Mouse (Mus musculus) adrenal gland, adult 8-10 months (tissue): Measurements from ENCODE around the gene Elmo3. TPM values are rescaled to one million over a fixed set of nuclear protein-coding genes. Genes with fewer than 3 reads are reported as not detected.

ENCODE experiments used
- DNase-seq: peaks from one replicate; pipeline ENCODE4 v3.0.0; 2022
- microRNA-seq, 2 experiments: library from miRNA; unstranded; fragments of <30 nt; microRNA quantifications; one replicate each; pipeline ENCODE4 v1.2.0; 2022
- total RNA-seq, 4 experiments: library from RNA; stranded (reverse); gene quantifications; 2 replicates each; pipeline ENCODE4 v1.2.4; 2022

Elmo3 gene
- total RNA-seq, 4 experiments from 2014 or later: 7.0 to 14.0 (median 9.3) TPM

DNA sequence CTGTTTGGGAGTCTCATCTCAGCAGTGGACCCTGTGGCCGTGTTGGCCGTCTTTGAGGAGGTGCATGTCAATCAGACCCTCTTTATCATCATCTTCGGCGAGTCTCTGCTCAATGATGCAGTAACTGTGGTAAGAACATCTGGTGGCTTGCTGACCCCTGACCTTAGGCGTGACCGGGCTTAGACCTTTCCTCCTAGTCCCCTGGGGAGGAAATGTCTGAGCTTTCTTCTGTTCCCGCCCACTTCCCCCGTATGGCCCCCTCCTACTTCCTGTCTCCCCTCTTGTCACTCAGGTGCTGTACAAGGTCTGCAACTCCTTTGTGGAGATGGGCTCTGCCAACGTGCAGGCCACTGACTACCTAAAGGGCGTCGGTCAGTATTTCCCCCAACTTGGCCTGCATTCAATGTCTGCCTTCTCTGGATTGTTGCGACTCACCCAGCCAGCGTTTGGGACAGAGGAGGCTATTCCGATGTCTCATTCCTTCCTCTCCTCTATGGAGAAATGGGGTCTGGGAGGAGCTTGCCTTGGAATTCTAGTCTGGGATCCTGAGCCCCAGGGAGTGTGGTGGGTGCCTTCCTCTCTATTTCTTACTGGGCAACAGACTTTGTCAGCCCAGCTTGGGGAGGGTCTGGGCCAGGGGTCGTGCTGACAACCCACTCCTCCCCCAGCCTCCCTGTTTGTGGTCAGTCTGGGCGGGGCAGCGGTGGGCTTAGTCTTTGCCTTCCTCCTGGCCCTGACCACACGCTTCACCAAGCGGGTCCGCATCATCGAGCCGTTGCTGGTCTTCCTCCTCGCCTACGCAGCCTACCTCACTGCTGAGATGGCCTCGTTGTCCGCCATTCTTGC lies 50.0 kb downstream of the Elmo3 start:
- no peak for DNase-seq

DNA sequence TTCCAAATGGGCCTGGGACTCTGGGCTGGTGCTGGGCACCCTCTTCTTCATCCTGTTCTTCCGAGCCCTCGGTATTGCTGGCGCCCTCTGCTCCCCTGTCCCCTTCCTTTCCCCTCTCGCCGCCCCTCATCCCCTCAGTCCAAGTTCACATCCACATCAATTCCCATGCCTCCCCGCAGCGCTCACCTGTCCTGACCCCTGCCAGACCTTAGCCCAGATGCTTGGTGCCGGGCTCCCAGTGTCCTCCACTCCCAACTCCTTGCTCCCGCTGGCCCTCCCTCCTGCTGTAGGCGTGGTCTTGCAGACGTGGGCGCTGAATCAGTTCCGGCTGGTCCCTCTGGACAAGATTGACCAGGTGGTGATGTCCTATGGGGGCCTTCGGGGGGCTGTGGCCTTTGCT lies 51.3 kb downstream of the Elmo3 start:
- DNase-seq: no peak

DNA sequence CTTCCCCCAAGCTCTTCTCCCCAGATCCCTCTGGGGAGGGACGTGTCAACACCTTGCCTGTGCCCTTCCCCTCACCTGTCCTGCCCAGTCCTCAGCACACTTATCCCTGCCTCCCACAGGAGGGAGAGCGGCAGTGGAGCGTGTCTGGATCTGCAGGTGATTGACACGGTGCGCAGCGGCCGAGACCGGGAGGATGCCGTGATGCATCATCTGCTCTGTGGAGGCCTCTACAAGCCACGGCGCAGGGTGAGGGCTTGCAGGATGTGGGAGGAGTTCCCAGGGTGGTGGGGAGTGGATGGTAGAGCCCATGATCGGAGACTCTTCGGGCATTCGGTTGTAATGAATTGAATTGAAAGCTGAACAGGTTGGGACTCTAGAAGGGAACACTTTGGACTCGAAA lies 53.8 kb downstream of the Elmo3 start:
- no peak for DNase-seq

DNA sequence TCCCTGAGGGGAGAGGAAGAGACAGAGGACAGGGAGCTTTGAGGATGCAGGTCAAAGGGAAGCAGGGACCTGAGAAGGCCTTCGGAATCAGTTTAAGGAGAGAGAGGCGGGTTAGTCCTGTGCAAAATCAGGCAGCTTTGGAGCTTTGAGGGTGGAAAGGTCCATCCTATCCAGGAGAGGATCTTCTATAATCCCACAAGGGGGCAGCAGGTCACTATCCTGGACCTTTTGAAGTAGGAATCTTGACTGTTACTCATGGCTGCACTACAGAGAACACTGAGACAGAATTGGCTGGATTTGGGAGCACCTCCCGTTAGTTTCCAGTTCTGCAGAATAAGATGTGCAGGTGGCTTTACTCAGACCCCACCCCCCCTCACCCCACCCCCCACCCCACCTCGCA lies 54.2 kb downstream of the Elmo3 start:
- no peak for DNase-seq

Small RNA genes within 50 kb of the gene (microRNA-seq; reads per million reads assigned to microRNA genes)
- 0 reads per million in 2 experiments for gene Gm27320
- 2,452 to 2,822 reads per million in 2 experiments for gene Mir328

Other genes with a start within 250 kb of the Elmo3 start
- under 1 TPM in 1 of 4 experiments, not detected in 3; 0.73 TPM for gene Ces3b, start 221.8 kb upstream of the Elmo3 start, total RNA-seq
- gene Ces4a, start 173.8 kb upstream of the Elmo3 start, total RNA-seq: under 1 TPM in 2 of 4 experiments, not detected in 2; 0.16 to 0.24 TPM
- gene Cbfb, start 134.9 kb upstream of the Elmo3 start, total RNA-seq: 100 to 1,000 TPM in 2 of 4 experiments, 10 to 100 TPM in 2; 71.5 to 127 (median 93.2) TPM
- gene D230025D16Rik, start 80.5 kb upstream of the Elmo3 start, total RNA-seq: 10 to 100 TPM; 25.0 to 31.8 (median 28.4) TPM
- 1 to 10 TPM; 3.5 to 5.9 (median 4.6) TPM for gene B3gnt9, start 50.4 kb upstream of the Elmo3 start, total RNA-seq
- gene Tradd, start 41.0 kb upstream of the Elmo3 start, total RNA-seq: 10 to 100 TPM; 15.5 to 20.0 (median 19.2) TPM
- gene Fbxl8, start 41.0 kb upstream of the Elmo3 start, total RNA-seq: 1 to 10 TPM; 3.9 to 5.4 (median 4.5) TPM
- 1 to 10 TPM; 2.1 to 4.8 (median 3.3) TPM for gene Hsf4, start 35.8 kb upstream of the Elmo3 start, total RNA-seq
- gene Nol3, start 29.5 kb upstream of the Elmo3 start, total RNA-seq: 10 to 100 TPM in 1 of 4 experiments, 1 to 10 TPM in 3; 5.5 to 11.7 (median 6.5) TPM
- 1 to 10 TPM; 2.6 to 5.0 (median 4.6) TPM for gene 4931428F04Rik, start 15.7 kb upstream of the Elmo3 start, total RNA-seq
- gene Exoc3l, start 9.5 kb upstream of the Elmo3 start, total RNA-seq: 10 to 100 TPM; 20.0 to 57.6 (median 36.8) TPM
- 10 to 100 TPM; 39.5 to 53.6 (median 42.0) TPM for gene E2f4, start 7.9 kb upstream of the Elmo3 start, total RNA-seq
- 10 to 100 TPM in 2 of 4 experiments, 1 to 10 TPM in 2; 3.1 to 14.2 (median 8.5) TPM for gene Lrrc29, start 20.7 kb downstream of the Elmo3 start, total RNA-seq
- 10 to 100 TPM; 62.1 to 66.9 (median 65.1) TPM for gene Tmem208, start 20.8 kb downstream of the Elmo3 start, total RNA-seq
- 10 to 100 TPM; 11.8 to 21.9 (median 17.1) TPM for gene Fhod1, start 42.4 kb downstream of the Elmo3 start, total RNA-seq
- gene Slc9a5, start 43.2 kb downstream of the Elmo3 start, total RNA-seq: 1 to 10 TPM in 3 of 4 experiments, under 1 TPM in 1; 0.73 to 1.9 (median 1.4) TPM
- 1 to 10 TPM in 2 of 4 experiments, under 1 TPM in 2; 0.42 to 2.7 (median 1.3) TPM for gene Plekhg4, start 67.7 kb downstream of the Elmo3 start, total RNA-seq
- under 1 TPM in 1 of 4 experiments, not detected in 3; 0.15 TPM for gene Kctd19, start 107.9 kb downstream of the Elmo3 start, total RNA-seq
- gene Lrrc36, start 108.0 kb downstream of the Elmo3 start, total RNA-seq: 10 to 100 TPM in 1 of 4 experiments, 1 to 10 TPM in 3; 4.1 to 10.1 (median 7.0) TPM
- 10 to 100 TPM; 28.3 to 40.2 (median 33.0) TPM for gene Tppp3, start 165.9 kb downstream of the Elmo3 start, total RNA-seq
- 10 to 100 TPM; 20.6 to 40.1 (median 31.3) TPM for gene Zdhhc1, start 191.3 kb downstream of the Elmo3 start, total RNA-seq
- gene Hsd11b2, start 213.2 kb downstream of the Elmo3 start, total RNA-seq: under 1 TPM; 0.56 to 0.98 (median 0.82) TPM